Mouse (Mus musculus): ENCODE results near the gene Tspoap1. TPM values are rescaled to one million over a fixed set of nuclear protein-coding genes. Genes with fewer than 3 reads are reported as not detected.

Tspoap1 gene
- polyA plus RNA-seq, 1 experiment, result 3.1 TPM

GRCm38 (mm10) chr11:87770989-87771388, 10.6 kb downstream of the Tspoap1 start:
- H3K27ac ChIP-seq (ENCODE audit: insufficient read depth, low read depth, low read length), result no peak overlapping the region
- no peaks in the 10 kb centered on the region for H3K36me3 ChIP-seq (ENCODE audit: control insufficient read depth, insufficient read depth, low read length)
- H3K4me3 ChIP-seq (ENCODE audit: insufficient read depth, low read depth, low read length), result no peak overlapping the region
- DNase-seq, result peak; percentile 69
- H3K4me1 ChIP-seq (ENCODE audit: control insufficient read depth, insufficient read depth, low read length), result no peaks in the 10 kb centered on the region
- 53% methylated on average over 3 of the region's 3 CpGs for WGBS
- no peaks in the 10 kb centered on the region for H3K27me3 ChIP-seq (replicated peaks; ENCODE audit: control insufficient read depth, insufficient read depth, low read length)
- TF ChIP-seq POLR2A (IDR thresholded peaks at IDR 0.05; ENCODE audit: low read depth, low read length) (no peak), CTCF (conservative IDR thresholded peaks at IDR 0.05; ENCODE audit: insufficient read depth, insufficient read length, low read depth, low read length) (peak; percentile 92)

DNA sequence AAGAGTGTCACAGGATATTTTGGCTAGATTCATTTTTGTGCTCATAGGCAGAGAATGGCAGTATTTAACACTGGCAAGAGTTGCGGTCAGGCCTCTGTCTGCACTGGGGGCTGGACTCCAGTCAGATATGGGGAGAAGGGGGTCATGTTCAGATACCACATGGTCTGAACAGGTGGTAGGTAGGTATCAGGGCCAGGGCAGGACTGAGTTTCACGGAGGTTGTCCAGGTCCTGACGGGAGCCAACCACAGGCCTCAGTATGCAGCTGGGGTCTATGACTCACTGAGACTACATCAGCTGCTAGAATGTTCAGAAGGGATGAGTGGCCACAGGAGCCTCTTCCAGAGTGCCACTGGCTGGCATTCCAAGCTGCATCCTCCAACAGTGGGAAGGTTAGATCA, 12.0 kb downstream of the Tspoap1 start:
- H3K27me3 ChIP-seq (replicated peaks; ENCODE audit: control insufficient read depth, insufficient read depth, low read length), result no peaks in the 10 kb centered on the region
- H3K27ac ChIP-seq (ENCODE audit: insufficient read depth, low read depth, low read length), result no peak overlapping the region
- no peak for DNase-seq
- WGBS, result 88% methylated on average over 3 of the region's 3 CpGs
- TF ChIP-seq POLR2A (IDR thresholded peaks at IDR 0.05; ENCODE audit: low read depth, low read length) (no peak), CTCF (conservative IDR thresholded peaks at IDR 0.05; ENCODE audit: insufficient read depth, insufficient read length, low read depth, low read length) (no peak)
- H3K4me1 ChIP-seq (ENCODE audit: control insufficient read depth, insufficient read depth, low read length), result no peaks in the 10 kb centered on the region
- H3K36me3 ChIP-seq (ENCODE audit: control insufficient read depth, insufficient read depth, low read length), result no peaks in the 10 kb centered on the region
- no peak overlapping the region for H3K4me3 ChIP-seq (ENCODE audit: insufficient read depth, low read depth, low read length)

GRCm38 (mm10) chr11:87778100-87778765, 17.9 kb downstream of the Tspoap1 start:
- peak overlapping the region; percentile 49 for H3K4me3 ChIP-seq (ENCODE audit: insufficient read depth, low read depth, low read length)
- no peaks in the 10 kb centered on the region for H3K27me3 ChIP-seq (replicated peaks; ENCODE audit: control insufficient read depth, insufficient read depth, low read length)
- 4% methylated on average over 32 of the region's 32 CpGs for WGBS
- peak; percentile 90 for DNase-seq
- no peaks in the 10 kb centered on the region for H3K4me1 ChIP-seq (ENCODE audit: control insufficient read depth, insufficient read depth, low read length)
- TF ChIP-seq CTCF (conservative IDR thresholded peaks at IDR 0.05; ENCODE audit: insufficient read depth, insufficient read length, low read depth, low read length) (no peak), POLR2A (IDR thresholded peaks at IDR 0.05; ENCODE audit: low read depth, low read length) (peak; percentile 38)
- H3K27ac ChIP-seq (ENCODE audit: insufficient read depth, low read depth, low read length), result peak overlapping the region; percentile 55
- H3K36me3 ChIP-seq (ENCODE audit: control insufficient read depth, insufficient read depth, low read length), result no peaks in the 10 kb centered on the region

DNA sequence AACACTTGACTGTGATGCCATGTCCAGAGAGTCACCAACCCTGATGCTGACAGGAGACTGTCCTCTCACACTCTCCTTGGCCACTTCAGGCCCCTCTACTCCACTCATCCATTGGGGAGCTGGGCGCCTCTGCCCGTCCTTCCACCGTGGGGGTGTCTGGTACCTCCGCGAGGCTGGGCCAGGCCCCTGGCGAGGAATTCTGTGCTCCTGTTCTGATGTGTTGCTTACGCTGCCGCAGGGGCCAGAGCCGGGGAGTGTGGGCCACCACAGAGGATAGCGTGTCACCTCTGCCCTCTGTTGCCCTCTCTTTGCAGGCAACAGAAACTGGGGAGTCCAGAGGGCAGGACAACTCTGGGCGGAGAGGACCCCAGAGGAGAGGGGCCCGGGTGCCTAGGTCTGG, 18.6 kb downstream of the Tspoap1 start:
- Histone ChIP-seq H3K4me3 (ENCODE audit: insufficient read depth, low read depth, low read length) (peak overlapping the region; percentile 49; the same call in 1 of the 2 replicates), H3K27ac (ENCODE audit: insufficient read depth, low read depth, low read length) (no peak overlapping the region), H3K4me1 (ENCODE audit: control insufficient read depth, insufficient read depth, low read length) (no peaks in the 10 kb centered on the region), H3K27me3 (replicated peaks; ENCODE audit: control insufficient read depth, insufficient read depth, low read length) (no peaks in the 10 kb centered on the region), H3K36me3 (ENCODE audit: control insufficient read depth, insufficient read depth, low read length) (no peaks in the 10 kb centered on the region)
- 44% methylated on average over 12 of the region's 12 CpGs for WGBS
- no peak for DNase-seq
- TF ChIP-seq POLR2A (IDR thresholded peaks at IDR 0.05; ENCODE audit: low read depth, low read length), result no peak
- TF ChIP-seq CTCF (conservative IDR thresholded peaks at IDR 0.05; ENCODE audit: insufficient read depth, insufficient read length, low read depth, low read length), result no peak

- TF ChIP-seq CTCF (conservative IDR thresholded peaks at IDR 0.05; ENCODE audit: insufficient read depth, insufficient read length, low read depth, low read length) (no peak), POLR2A (IDR thresholded peaks at IDR 0.05; ENCODE audit: low read depth, low read length) (no peak)
- H3K27me3 ChIP-seq (replicated peaks; ENCODE audit: control insufficient read depth, insufficient read depth, low read length), result no peaks in the 10 kb centered on the region
- no peak for DNase-seq
Measured at GRCm38 (mm10) chr11:87779392-87779791, 19.1 kb downstream of the Tspoap1 start.

DNA sequence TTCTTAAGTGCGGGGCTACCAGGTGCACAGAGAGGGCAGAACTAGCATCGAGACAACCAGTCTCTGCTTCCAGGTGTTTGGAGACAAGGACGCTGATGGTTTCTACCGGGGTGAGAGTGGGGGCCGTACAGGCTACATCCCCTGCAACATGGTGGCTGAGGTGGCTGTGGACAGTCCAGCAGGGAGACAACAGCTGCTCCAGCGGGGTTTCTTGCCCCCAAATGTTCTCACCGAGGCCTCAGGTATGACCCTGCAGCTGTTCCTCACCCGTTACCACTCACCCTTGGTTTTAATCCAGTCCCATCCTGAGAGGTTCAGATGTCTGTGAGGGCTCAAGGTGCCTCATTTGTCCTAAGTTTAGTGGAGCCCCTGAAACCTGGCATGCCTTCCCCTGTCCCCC, 19.8 kb downstream of the Tspoap1 start:
- no peak overlapping the region for H3K27ac ChIP-seq (ENCODE audit: insufficient read depth, low read depth, low read length)
- TF ChIP-seq CTCF (conservative IDR thresholded peaks at IDR 0.05; ENCODE audit: insufficient read depth, insufficient read length, low read depth, low read length) (no peak), POLR2A (IDR thresholded peaks at IDR 0.05; ENCODE audit: low read depth, low read length) (no peak)
- no peaks in the 10 kb centered on the region for H3K4me1 ChIP-seq (ENCODE audit: control insufficient read depth, insufficient read depth, low read length)
- no peaks in the 10 kb centered on the region for H3K36me3 ChIP-seq (ENCODE audit: control insufficient read depth, insufficient read depth, low read length)
- H3K4me3 ChIP-seq (ENCODE audit: insufficient read depth, low read depth, low read length), result no peak overlapping the region
- no peak for DNase-seq
- 80% methylated on average over 8 of the region's 8 CpGs for WGBS
- no peaks in the 10 kb centered on the region for H3K27me3 ChIP-seq (replicated peaks; ENCODE audit: control insufficient read depth, insufficient read depth, low read length)

More at GRCm38 (mm10) chr11:87779392-87779791, 19.1 kb downstream of the Tspoap1 start:
- no peak overlapping the region for H3K27ac ChIP-seq (ENCODE audit: insufficient read depth, low read depth, low read length)
- WGBS, result 82% methylated on average over 4 of the region's 4 CpGs
- H3K4me3 ChIP-seq (ENCODE audit: insufficient read depth, low read depth, low read length), result no peak overlapping the region
- no peaks in the 10 kb centered on the region for H3K4me1 ChIP-seq (ENCODE audit: control insufficient read depth, insufficient read depth, low read length)
- no peaks in the 10 kb centered on the region for H3K36me3 ChIP-seq (ENCODE audit: control insufficient read depth, insufficient read depth, low read length)

DNA sequence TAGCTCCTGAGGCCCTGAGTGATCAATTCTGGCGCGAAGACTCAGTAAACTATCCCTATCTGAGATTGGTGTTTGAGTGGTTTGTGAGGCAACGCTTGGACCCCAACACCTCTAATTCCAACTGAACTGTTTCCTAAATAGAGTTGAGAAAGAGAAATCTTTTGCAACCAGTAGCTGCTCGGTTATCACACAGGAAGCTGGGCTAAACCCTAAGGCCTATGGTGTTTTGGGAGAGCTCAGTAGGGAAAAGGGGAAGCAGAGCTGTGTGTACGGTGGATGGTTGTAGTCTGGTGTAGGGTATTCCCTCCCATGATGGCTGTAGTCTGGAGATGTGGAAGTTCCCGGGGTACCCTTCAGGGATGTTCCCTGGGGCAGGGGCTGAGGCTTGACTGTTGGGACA, 29.7 kb downstream of the Tspoap1 start:
- DNase-seq, result no peak
- Histone ChIP-seq H3K4me1 (ENCODE audit: control insufficient read depth, insufficient read depth, low read length) (no peaks in the 10 kb centered on the region), H3K27ac (ENCODE audit: insufficient read depth, low read depth, low read length) (no peak overlapping the region), H3K36me3 (ENCODE audit: control insufficient read depth, insufficient read depth, low read length) (no peaks in the 10 kb centered on the region), H3K4me3 (ENCODE audit: insufficient read depth, low read depth, low read length) (no peak overlapping the region), H3K27me3 (replicated peaks; ENCODE audit: control insufficient read depth, insufficient read depth, low read length) (no peaks in the 10 kb centered on the region)
- no peak for TF ChIP-seq CTCF (conservative IDR thresholded peaks at IDR 0.05; ENCODE audit: insufficient read depth, insufficient read length, low read depth, low read length)
- TF ChIP-seq POLR2A (IDR thresholded peaks at IDR 0.05; ENCODE audit: low read depth, low read length), result no peak
- WGBS, result 85% methylated on average over 6 of the region's 6 CpGs
